Mouse (Mus musculus): ENCODE results near the gene Sertad3.

Sertad3 gene

GRCm38 (mm10) chr7:27467648-27468047 lies 5.9 kb upstream of the Sertad3 start:
- DNase-seq (ENCODE audit: low read depth, low spot score): no peak

- DNase-seq (ENCODE audit: low read depth, low spot score): no peak
Measured at GRCm38 (mm10) chr7:27471390-27472120, 2.0 kb upstream of the Sertad3 start.

GRCm38 (mm10) chr7:27472596-27472995 lies 972 bp upstream of the Sertad3 start:
- DNase-seq (ENCODE audit: low read depth, low spot score): no peak

- no peak for DNase-seq (ENCODE audit: low read depth, low spot score)
Measured at GRCm38 (mm10) chr7:27473835-27474489, 394 bp downstream of the Sertad3 start.

GRCm38 (mm10) chr7:27474490-27474954 lies 954 bp downstream of the Sertad3 start:
- peak; percentile 100 for DNase-seq (ENCODE audit: low read depth, low spot score)

GRCm38 (mm10) chr7:27475596-27475995 lies 2.0 kb downstream of the Sertad3 start:
- DNase-seq (ENCODE audit: low read depth, low spot score): no peak

GRCm38 (mm10) chr7:27476098-27476635 lies 2.6 kb downstream of the Sertad3 start:
- no peak for DNase-seq (ENCODE audit: low read depth, low spot score)

GRCm38 (mm10) chr7:27478561-27478960 lies 5.0 kb downstream of the Sertad3 start:
- DNase-seq (ENCODE audit: low read depth, low spot score): peak; percentile 30

- no peak for DNase-seq (ENCODE audit: low read depth, low spot score)
Measured at GRCm38 (mm10) chr7:27479750-27480149, 6.2 kb downstream of the Sertad3 start.

GRCm38 (mm10) chr7:27480506-27480905 lies 6.9 kb downstream of the Sertad3 start:
- DNase-seq (ENCODE audit: low read depth, low spot score): no peak

- no peak for DNase-seq (ENCODE audit: low read depth, low spot score)
Measured at GRCm38 (mm10) chr7:27480927-27481626, 7.5 kb downstream of the Sertad3 start.

- peak; percentile 90 for DNase-seq (ENCODE audit: low read depth, low spot score)
Measured at GRCm38 (mm10) chr7:27481627-27481969, 8.0 kb downstream of the Sertad3 start.

- no peak for DNase-seq (ENCODE audit: low read depth, low spot score)
Measured at GRCm38 (mm10) chr7:27483860-27484259, 10.3 kb downstream of the Sertad3 start.

- DNase-seq (ENCODE audit: low read depth, low spot score): no peak
Measured at GRCm38 (mm10) chr7:27486102-27486769, 12.7 kb downstream of the Sertad3 start.

GRCm38 (mm10) chr7:27486770-27487697 lies 13.5 kb downstream of the Sertad3 start, which contains the start of gene Sertad1:
Sertad1 (plus strand) TSS chr7:27486910.
- peak; percentile 100 for DNase-seq (ENCODE audit: low read depth, low spot score)

GRCm38 (mm10) chr7:27487740-27488268 lies 14.2 kb downstream of the Sertad3 start:
- peak; percentile 74 for DNase-seq (ENCODE audit: low read depth, low spot score)

- no peak for DNase-seq (ENCODE audit: low read depth, low spot score)
Measured at GRCm38 (mm10) chr7:27489270-27489869, 15.8 kb downstream of the Sertad3 start.

GRCm38 (mm10) chr7:27490227-27490542 lies 16.6 kb downstream of the Sertad3 start:
- DNase-seq (ENCODE audit: low read depth, low spot score): no peak

- peak; percentile 89 for DNase-seq (ENCODE audit: low read depth, low spot score)
Measured at GRCm38 (mm10) chr7:27490543-27491329, 17.2 kb downstream of the Sertad3 start.

All from A20 (cell line).